In genomic region chr1:161712918-161713317, GRCm38 (mm10) we compare ENCODE assay signal across 8 mouse cellular contexts.
DNase-seq lines count a peak whose midpoint lies in the region; ATAC-seq lines count a peak whose summit lies in the region.

No protein-coding gene starts in this region.

- 35% methylated on average over 10 of the region's 10 CpGs for WGBS in forebrain, embryonic 15.5 days
- 93% methylated on average over 10 of the region's 10 CpGs for WGBS in forebrain, embryonic 10.5 days

- H3K4me2 ChIP-seq in forebrain, embryonic 15.5 days (replicated peaks) = peak overlapping the region; percentile 11; the same call in 1 of the 2 replicates

- DNase-seq in forebrain, embryonic 10.5 days (ENCODE audit: extremely low spot score, low spot score) = no peak
- DNase-seq in adrenal gland, postnatal 14 days = peak; percentile 75
- DNase-seq in gastrocnemius, postnatal 4 days (ENCODE audit: low spot score in 2 of 2) = peak; percentile 28 to 64
- peak; percentile 42 for DNase-seq in kidney, adult 11 months
- DNase-seq in left cerebral cortex, adult 8-10 months (ENCODE audit: low spot score in 2 of 2) = peak; percentile 24 to 42
- DNase-seq in ovary, postnatal 36 days (ENCODE audit: low spot score) = peak; percentile 51
- peak; percentile 69 for DNase-seq in thymus, postnatal 14 days

- H3K27me3 ChIP-seq in forebrain, embryonic 15.5 days = no peaks in the 10 kb centered on the region
- no peaks in the 10 kb centered on the region for H3K27me3 ChIP-seq in forebrain, embryonic 10.5 days (ENCODE audit: poor library complexity, severe bottlenecking)

- peak; percentile 41 for ATAC-seq in forebrain, embryonic 15.5 days (replicated peaks)

- no peaks in the 10 kb centered on the region for H3K36me3 ChIP-seq in forebrain, embryonic 15.5 days
- H3K36me3 ChIP-seq in forebrain, embryonic 10.5 days (replicated peaks) = no peaks in the 10 kb centered on the region

- no peaks in the 10 kb centered on the region for H3K4me1 ChIP-seq in forebrain, embryonic 15.5 days
- no peaks in the 10 kb centered on the region for H3K4me1 ChIP-seq in forebrain, embryonic 10.5 days

- H3K4me3 ChIP-seq in forebrain, embryonic 15.5 days = no peak overlapping the region
- no peak overlapping the region for H3K4me3 ChIP-seq in forebrain, embryonic 10.5 days

- H3K9ac ChIP-seq in forebrain, embryonic 15.5 days (replicated peaks) = no peak overlapping the region

- no peaks in the 10 kb centered on the region for H3K9me3 ChIP-seq in forebrain, embryonic 15.5 days
- H3K9me3 ChIP-seq in forebrain, embryonic 10.5 days = no peaks in the 10 kb centered on the region

- no peak overlapping the region for H3K27ac ChIP-seq in forebrain, embryonic 15.5 days (replicated peaks)
- no peak overlapping the region for H3K27ac ChIP-seq in forebrain, embryonic 10.5 days
